Mouse (Mus musculus) left cerebral cortex, adult 11 months (tissue): Measurements from ENCODE around the gene Zfp36l2.

Experiments used
- DNase-seq: peaks from one replicate; pipeline ENCODE4 v3.0.0; 2022; ENCODE audit warnings: low spot score

Zfp36l2 gene

GRCm38 (mm10) chr17:84175196-84175595, 12.6 kb downstream of the Zfp36l2 start:
- DNase-seq = no peak

DNA sequence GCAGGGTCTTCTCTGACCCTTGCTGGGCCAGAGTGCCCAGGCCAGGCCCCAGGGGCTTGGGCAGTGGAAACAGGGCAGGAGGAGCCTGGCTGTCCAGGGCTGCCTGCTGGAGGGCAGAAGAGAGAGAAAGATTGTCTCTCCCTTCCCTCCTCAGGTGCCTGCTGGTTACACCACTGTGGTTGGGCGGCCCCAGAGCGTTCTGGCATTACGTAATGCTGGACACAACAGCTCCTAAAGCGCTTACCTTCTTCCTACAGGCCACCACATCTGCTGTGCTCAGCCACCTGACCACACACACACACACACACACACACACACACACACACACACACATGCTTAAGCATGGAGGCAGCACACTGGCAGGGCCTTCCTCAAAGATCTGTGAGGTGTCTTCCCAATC, 20.4 kb downstream of the Zfp36l2 start:
- no peak for DNase-seq

- DNase-seq = no peak
These were observed 21.4 kb downstream of the Zfp36l2 start for GRCm38 (mm10) chr17:84166135-84166860.

- no peak for DNase-seq
These were observed 22.0 kb downstream of the Zfp36l2 start for GRCm38 (mm10) chr17:84165735-84166134.

- DNase-seq = no peak
These were observed 23.6 kb downstream of the Zfp36l2 start for GRCm38 (mm10) chr17:84164146-84164545.

- no peak for DNase-seq
These were observed 24.5 kb downstream of the Zfp36l2 start for GRCm38 (mm10) chr17:84163066-84163785.

DNA sequence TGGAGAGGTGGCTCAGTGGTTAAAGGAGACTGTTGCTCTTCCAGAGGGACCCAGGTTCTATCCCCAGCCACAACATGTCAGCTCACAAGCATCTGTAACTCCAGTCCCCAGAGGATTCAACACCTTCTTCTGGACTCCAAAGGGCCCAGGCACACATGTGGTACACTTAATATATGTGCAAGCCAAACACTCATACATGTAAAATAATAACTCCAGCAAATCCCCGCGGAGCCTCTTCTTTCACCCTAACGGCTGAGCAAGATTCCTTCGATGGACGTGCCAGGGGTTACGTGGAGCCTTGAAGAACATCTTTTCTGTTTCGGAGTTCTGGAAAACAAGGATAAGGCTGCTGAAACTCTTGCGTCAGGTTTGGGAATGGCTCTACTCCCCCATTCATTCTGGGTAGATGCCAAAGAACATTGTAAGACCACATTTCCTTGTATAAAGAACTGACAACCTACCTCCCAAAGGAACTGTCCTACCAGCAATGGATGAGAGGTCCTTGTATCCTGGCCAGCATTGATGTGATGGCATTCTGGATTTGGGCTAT, 25.5 kb downstream of the Zfp36l2 start:
- no peak for DNase-seq

DNA sequence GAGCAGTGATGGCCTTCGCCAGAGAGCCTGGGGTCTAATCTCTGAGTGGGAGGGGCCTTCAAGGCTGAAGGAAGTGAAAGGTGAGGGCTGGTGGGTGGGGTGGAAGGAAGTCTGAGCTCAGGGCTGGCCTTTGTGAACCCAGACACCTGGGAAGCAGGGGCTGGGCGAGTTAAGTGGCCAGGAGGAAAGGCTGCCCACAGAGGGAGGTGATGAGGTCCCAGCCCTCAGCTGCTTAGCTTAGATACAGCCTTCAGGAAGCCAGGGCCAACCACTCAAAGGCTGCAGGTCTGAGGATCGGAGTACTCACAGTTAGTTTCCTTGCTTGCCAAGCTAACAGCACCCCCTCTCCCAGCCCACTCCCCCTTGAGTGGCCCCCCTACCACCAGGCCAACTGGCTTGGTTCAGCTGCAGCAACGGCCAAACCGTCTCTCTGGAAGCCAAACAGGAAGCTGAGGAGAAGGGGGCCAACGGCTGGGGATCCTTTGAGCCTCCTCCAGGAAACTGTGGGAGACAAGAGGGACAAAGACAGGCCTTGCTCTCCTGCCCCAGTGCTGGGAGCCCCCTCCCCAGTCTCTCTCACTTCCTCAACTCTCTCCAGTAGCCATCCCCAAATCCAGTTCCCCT, 26.4 kb downstream of the Zfp36l2 start:
- DNase-seq = no peak

DNA sequence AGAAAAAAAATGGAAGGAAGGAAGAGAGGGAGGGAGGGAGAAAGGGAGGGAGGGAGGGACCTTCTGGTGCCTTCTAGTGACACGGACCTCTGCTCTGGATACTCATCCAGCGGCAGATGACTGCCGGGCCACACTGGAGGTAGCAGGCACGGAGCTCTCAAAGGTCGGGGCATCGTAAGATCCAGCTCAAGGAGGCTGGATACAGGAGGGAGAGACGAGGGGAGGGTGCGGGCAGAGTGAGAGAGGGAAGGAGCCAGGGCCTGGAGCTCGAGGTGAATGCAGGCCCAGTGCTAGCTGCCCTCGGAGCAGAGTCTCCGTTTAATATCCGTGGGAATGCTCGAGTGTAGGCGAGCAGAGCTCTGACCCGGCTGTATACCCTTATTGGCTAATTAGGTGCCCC, 28.9 kb downstream of the Zfp36l2 start:
- DNase-seq = no peak

DNA sequence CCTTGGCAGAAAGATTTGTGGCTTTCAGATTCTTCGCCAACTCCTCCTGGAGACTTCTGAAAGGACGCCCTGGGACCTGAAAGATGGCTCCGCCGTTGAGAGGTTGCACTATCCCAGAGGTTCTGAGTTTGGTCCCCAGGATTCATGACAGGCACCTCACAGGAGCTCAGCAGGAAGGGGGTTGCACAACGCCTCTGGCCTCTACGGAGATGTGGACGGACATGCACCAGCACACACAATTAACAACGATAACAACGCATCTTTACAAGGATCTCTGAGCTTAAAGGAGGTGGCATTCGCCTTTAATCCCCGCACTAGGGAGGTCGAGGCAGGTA, 29.3 kb downstream of the Zfp36l2 start:
- no peak for DNase-seq

GRCm38 (mm10) chr17:84157743-84158460, 29.8 kb downstream of the Zfp36l2 start:
- no peak for DNase-seq

- no peak for DNase-seq
These were observed 30.7 kb downstream of the Zfp36l2 start for GRCm38 (mm10) chr17:84156748-84157742.

DNA sequence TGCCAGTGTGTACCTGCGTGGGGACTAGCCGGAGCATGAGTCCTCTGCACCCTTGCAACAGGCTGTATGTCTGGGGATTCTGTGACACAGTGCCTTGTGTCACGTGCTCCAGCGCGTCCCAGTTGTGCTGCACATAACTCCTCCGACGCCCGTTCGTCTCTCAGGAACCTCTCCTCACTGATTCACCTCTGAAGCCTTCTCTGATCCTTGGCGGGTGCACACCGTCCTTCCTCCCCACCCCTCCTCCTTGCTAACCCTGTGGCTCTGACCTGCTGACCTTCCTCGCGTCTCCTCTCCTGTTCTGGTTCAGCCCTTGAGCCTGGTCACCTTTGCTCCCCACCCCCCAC, 31.5 kb downstream of the Zfp36l2 start:
- DNase-seq = no peak

- DNase-seq = no peak
These were observed 32.1 kb downstream of the Zfp36l2 start for GRCm38 (mm10) chr17:84155516-84156226.

GRCm38 (mm10) chr17:84155029-84155338, 32.8 kb downstream of the Zfp36l2 start:
- no peak for DNase-seq

DNA sequence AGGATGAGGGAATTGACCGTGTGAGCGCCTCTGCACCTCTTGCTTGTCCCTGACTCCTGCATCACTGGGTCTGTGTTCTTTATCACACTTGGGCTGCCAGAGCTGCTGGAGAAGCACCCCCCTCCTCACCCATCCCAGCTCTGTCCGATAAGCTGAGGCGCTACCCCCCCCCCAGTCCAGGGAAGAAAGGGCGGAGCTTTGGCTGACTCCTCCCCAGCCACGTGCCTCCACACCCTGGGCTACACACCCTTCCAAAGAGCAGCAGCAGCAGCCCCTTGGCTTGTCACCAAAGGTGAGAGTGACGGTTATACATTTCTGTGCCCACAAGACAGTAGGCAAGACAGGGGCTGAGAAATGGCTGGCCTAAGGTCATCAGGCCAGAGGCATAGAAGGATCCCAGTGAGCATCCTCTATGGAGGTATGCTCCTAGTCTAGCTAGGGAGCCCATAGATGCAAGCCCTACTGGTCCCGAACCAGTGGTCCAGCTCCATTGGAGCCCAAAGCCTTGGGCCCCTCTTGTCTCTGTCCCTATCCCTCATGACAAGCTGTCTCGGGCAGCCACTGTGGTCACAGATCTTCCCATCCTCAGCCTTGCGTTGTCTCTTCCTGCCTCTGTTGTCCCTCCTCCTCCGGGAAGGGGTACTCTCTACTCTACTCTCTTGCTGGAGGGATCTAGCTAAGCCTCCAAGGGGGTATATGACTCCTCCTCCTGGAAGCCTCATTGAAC, 33.3 kb downstream of the Zfp36l2 start:
- no peak for DNase-seq

DNA sequence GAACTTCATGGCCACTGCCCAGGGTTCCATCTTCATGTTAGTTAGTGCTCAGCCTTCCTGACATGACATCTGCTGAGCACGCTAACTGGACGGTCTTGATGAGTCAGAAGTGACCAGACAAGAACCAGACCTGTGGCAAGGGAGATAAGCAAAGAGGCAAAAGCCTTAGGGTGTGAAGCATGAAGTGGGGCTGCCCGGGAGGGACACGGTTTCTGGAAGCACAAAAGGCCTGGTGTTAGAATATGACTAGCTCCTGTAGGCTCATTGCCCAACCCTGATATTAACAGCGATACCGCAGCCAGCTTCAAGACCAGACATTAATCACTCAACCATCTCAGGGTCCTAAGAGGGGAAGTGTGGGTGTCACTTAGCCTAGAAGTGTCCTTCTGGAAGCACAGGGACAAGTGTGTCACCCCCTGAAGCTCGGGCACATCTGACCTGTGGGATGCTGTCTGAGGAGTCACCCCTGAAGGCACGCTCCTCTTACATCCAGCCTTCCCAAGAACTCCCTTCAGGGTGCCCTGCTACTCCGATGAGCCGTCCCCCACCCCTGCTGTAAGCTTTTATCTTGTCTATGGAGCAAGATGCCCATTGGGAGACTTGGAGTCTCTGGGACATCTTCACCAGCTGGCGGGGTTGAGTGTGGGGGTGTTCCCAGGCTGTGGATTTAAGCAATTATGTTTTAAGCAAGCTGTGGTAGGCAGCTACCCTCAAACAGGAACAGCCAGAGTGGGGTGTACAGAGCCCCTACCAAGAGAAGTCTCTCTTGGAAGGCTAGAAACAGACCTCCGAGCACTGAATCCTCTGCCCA, 34.6 kb downstream of the Zfp36l2 start:
- DNase-seq = no peak

DNA sequence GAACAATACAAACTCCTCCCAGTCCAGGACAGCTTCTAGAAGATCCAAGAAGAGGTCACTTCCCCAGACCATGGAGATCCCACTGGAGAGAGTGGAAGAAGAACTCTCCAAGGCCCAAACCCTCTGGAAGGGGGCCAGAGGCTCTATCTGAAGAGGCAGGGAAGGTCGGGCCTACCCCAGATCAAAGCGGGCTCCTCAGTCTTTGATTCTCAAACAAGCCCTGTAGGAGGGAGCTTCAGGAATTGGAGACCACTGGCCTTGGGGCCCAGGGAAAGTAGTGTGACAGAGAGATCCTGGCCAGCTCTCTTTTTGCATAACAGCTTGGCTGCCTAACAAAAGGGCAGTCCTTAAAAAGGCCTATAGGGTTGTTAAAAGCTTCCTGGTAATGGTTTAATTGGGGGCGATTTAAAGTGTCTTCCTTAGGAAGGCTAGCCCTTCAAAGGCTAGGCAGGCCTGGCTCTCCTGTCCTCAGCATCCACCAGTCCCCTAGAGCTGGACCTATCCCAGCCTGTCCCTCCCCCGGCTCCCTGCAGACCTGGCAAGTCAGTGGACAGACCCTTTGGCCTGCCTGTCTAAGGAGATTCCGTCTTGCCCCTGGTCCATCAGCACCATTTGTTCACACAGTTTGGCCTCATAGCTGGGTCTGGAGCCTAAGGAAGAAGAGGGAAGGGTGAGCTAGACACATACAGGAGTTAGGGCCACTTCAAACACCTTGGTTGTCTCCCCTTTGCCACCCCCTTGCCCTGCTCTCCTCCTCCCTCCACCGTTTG, 35.4 kb downstream of the Zfp36l2 start:
- DNase-seq = no peak
